Mouse (Mus musculus) ES-E14 (cell line): ENCODE data around the gene Mboat2.

ENCODE experiments used
- CHD2 ChIP-seq: IDR thresholded peaks from 2 replicates; pipeline ENCODE4 v1.6.1; 2014; ENCODE audit warnings: mild to moderate bottlenecking, low read depth, low read length, inconsistent platforms
- HCFC1 ChIP-seq: IDR thresholded peaks from 2 replicates; pipeline ENCODE4 v1.6.1; 2012; ENCODE audit warnings: low read length, inconsistent platforms, borderline replicate concordance; ENCODE audit not compliant: insufficient read depth
- MAFK ChIP-seq: IDR thresholded peaks from 2 replicates; pipeline ENCODE4 v1.6.1; 2014; ENCODE audit warnings: mild to moderate bottlenecking, low read depth, low read length, inconsistent platforms; ENCODE audit not compliant: insufficient read depth
- ZNF384 ChIP-seq: IDR thresholded peaks from 2 replicates; pipeline ENCODE4 v1.6.1; 2012; ENCODE audit warnings: low read depth, low read length, inconsistent platforms

DNA sequence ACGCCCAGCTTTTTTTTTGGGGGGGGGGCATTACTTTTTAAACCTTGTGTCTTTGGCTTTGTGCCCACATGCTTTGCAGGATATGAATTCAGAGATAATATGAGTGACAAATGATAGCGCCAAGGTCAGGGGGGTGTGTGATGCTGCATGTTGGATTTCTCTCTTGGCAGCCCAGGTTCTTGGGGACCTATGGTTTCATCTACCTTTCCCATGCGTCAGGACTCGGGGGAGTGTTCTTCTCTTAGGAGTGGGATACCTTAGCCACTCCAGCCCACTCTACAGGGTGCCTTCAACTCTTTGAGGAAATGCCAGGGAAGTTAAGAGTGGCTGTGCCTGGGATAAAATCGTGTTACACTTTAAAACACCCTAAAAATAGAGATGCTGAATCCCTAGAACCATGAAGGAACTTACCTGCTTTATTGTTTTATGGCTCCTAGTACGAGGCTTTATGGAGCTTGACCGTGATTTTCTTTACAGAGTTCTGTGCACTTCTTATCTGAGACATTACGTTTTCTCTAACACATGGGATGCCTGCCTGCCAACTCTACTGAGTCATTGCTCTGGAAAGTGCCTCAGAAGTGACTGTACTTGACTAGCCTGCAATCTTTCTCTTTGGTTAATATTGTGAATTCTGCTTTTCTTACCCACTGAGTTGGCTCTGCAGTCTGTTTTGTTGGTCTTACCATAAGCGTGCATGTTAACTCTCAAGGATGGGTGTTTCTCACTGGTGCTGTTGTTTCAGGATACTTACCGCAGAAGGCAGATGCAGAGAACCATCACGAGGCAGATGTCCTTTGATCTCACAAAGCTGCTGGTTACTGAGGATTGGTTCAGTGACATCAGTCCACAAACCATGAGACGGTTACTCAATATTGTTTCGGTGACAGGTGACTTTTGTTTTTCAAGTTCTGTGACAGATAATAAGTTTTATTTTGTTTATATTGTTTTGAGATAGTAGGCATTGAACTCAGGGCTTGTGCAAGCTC, 182.2 kb downstream of the Mboat2 start:
- TF ChIP-seq CHD2 (no peak), HCFC1 (no peak), ZNF384 (no peak), MAFK (no peak)
